In the genomic region with DNA sequence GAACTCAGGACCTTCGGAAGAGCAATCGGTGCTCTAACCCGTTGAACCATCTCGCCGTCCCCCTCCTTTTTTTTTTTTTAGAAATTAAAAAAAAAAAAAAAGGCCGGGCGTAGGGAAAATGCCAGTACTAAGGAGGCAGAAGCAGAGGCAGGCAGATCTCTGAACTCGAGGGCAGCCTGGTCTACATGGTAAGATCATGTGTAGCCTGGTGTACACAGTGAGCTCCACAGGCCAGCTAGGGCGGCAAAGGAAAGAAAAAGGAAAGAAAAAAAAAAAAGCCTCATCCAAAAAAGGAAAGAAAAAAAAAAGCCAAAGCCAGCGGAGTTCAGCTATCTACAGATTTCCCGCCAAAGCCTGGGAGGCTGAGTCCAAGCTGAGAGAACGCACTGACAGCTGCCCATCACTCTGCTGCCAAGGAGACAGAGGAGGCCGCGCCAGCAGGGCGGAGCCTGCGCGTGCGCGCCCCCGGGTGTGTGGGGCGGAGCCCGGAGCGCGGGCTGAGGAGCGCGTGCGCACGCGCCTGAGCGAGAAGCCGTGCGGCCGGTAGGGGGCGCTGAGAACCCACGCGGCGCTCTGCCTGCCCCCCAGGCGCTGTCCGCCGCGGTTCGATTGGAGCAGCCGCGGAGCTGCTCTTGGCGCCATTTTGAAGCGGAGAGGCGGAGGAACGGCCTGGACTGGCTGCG, we compare ENCODE assay signal across 8 mouse cellular contexts. TPM values are rescaled to one million over a fixed set of nuclear protein-coding genes. Genes with fewer than 3 reads are reported as not detected.
DNase-seq lines count a peak whose midpoint lies in the region; ATAC-seq lines count a peak whose summit lies in the region.

A gene (plus strand): TSS at position 587 of the 683 bp plus-strand sequence.

- ATAC-seq in megakaryocyte progenitor cell, adult 5-6 weeks (replicated peaks; ENCODE audit: poor library complexity) = peak; percentile 92

- peak; percentile 97 for DNase-seq in adipocyte (ENCODE audit: low spot score)
- DNase-seq in embryo, embryonic 10 days (ENCODE audit: low spot score) = peak; percentile 94
- DNase-seq in gastrocnemius, postnatal 10 days = peak; percentile 98
- peak; percentile 97 for DNase-seq in induced T-regulatory cell, adult 2 months (ENCODE audit: low read depth)
- peak; percentile 84 to 92 for DNase-seq in left cerebral cortex, adult 9 months (ENCODE audit: low spot score in 2 of 2)
- peak; percentile 96 for DNase-seq in right cerebral cortex, postnatal 14 days
- peak; percentile 86 to 91 for DNase-seq in urinary bladder, postnatal 36 days (ENCODE audit: low spot score in 2 of 2)

RNA-seq across cellular contexts. Expression of the gene that starts here (rescaled TPM):
- total RNA-seq in gastrocnemius, postnatal 10 days (2021) = 10 to 100 TPM; 23.6 to 31.9 TPM
- 63.9 and 78.8 TPM in 2 replicates for total RNA-seq in megakaryocyte progenitor cell, adult 5-6 weeks (2015)
- 32.8 and 37.5 TPM in 2 replicates for total RNA-seq in megakaryocyte progenitor cell, adult 5-6 weeks (2017)

Comparison
In these comparisons a context has a peak if more than half of its experiments do, and no peak if none do; other contexts are left out.
1. Peak in every context shown above with its lines: DNase-seq and ATAC-seq.